Mouse (Mus musculus) hindbrain, embryonic 14.5 days (tissue): ENCODE measurements around the gene Rspry1. TPM values are rescaled to one million over a fixed set of nuclear protein-coding genes. Genes with fewer than 3 reads are reported as not detected.
A peak's percentile ranks its signal among the peaks of the same experiment; 100 is the strongest.

ENCODE experiments used
- ATAC-seq: fragments of 200-750 bp; cut with Nextera tagmentation; 2 replicates; pipeline ENCODE4 v1.8.0; 2017; ENCODE audit warnings: moderate number of reproducible peaks, mild to moderate bottlenecking, moderate TSS enrichment, moderate library complexity; ENCODE audit not compliant: low FRiP score
- DNase-seq: peaks from one replicate; pipeline ENCODE4 v3.0.0-alpha.2; 2015; ENCODE audit warnings: low spot score
- H3K27ac ChIP-seq: fragments of 300-500 bp; sonication (generic); 2 replicates; pipeline ENCODE4 v1.5.1; 2014; ENCODE audit warnings: mild to moderate bottlenecking, moderate library complexity
- H3K27me3 ChIP-seq: fragments of 300-500 bp; sonication (generic); 2 replicates; pipeline ENCODE4 v1.6.1; 2014; ENCODE audit warnings: mild to moderate bottlenecking, low read length, mixed read lengths; ENCODE audit not compliant: control insufficient read depth, insufficient read depth
- H3K36me3 ChIP-seq: fragments of 300-500 bp; sonication (generic); replicated peaks from 2 replicates; pipeline ENCODE4 v1.6.1; 2014; ENCODE audit not compliant: control insufficient read depth, insufficient read depth
- H3K4me1 ChIP-seq: fragments of 300-500 bp; sonication (generic); replicated peaks from 2 replicates; pipeline ENCODE4 v1.6.1; 2014; ENCODE audit warnings: antibody characterized with exemption, low read length, mixed read lengths; ENCODE audit not compliant: control insufficient read depth, insufficient read depth
- H3K4me2 ChIP-seq: fragments of 300-500 bp; sonication (generic); replicated peaks from 2 replicates; pipeline ENCODE4 v1.6.1; 2014; ENCODE audit warnings: mild to moderate bottlenecking, moderate library complexity
- H3K4me3 ChIP-seq: fragments of 300-500 bp; sonication (generic); replicated peaks from 2 replicates; pipeline ENCODE4 v1.5.1; 2014; ENCODE audit warnings: mild to moderate bottlenecking, low read length
- H3K9ac ChIP-seq: fragments of 300-500 bp; sonication (generic); 2 replicates; pipeline ENCODE4 v1.6.1; 2014
- H3K9me3 ChIP-seq: fragments of 300-500 bp; sonication (generic); 2 replicates; pipeline ENCODE4 v1.6.1; 2016; ENCODE audit warnings: low read length; ENCODE audit not compliant: control insufficient read depth
- WGBS: fragments of 180-500 bp; shearing (Covaris S2); extraction: QIAGEN DNeasy Blood & Tissue Kit; methylation state at CpG from one replicate; pipeline ENCODE4 v1.1.7; 2014; 5-methylcytosine and 5-hydroxymethylcytosine counted together
- polyA plus RNA-seq: library from polyadenylated mRNA; unstranded; fragments of >200 nt; fragmentation: Nextera tagmentation; extraction: Ambion mirVana; gene quantifications from 2 replicates; pipeline ENCODE4 v1.2.1, GENCODE M21; 2014

Rspry1 gene
- polyA plus RNA-seq, 1 experiment from 2014 or later = 44.8 TPM

DNA sequence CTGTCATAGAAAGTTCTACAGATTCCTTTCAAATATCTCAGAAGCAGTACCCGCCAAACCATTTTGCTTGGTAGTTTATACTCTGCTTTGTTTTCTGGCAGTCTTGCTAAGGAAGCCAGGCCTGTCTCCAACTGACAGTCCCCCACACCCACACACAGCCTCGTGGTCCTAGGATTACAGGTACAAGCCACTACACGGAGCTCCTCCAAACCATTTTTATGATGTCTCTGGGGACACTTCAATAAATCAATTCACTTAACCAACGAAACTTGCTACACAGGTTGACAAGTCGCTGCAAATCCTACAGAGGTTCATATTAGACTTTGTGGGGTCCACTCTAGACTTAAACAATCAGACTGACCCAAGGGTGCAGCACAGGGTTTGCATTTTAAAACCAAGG lies 1.3 kb upstream of the Rspry1 start:
- ATAC-seq = no peak
- WGBS = 28% methylated on average over 5 of the region's 5 CpGs

DNA sequence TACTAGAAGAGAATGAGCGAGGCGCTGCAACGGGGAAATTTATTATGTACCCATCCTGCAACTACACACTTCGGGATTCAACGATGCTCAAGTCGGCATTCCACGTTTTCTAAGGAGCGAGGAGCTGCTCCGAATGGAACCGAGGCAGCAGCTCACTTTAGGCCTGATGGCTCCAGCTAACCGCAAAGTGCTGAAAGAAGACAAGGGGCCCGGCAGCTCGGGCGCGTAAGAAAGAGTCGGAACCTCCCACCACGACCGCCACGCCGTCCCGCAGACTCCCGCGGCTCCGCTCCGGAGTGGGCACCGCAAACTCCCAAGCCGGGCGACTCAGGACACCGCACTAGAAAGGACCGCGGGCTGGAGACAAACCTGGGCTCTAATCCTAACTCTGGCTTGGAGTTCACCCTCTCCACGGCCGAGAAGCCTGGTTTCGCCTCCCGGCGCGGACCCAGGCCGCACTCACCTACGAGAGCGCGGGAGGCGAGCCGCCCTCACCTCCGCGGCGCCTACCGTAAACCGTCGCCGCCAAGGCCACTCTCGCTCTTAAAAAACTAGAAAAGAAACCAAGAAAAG lies 617 bp upstream of the Rspry1 start:
- H3K9me3 ChIP-seq = no peaks in the 10 kb centered on the region
- peak overlapping the region; percentile 90 for H3K4me2 ChIP-seq
- H3K36me3 ChIP-seq = no peaks in the 10 kb centered on the region
- H3K4me3 ChIP-seq = peak overlapping the region; percentile 90
- H3K27ac ChIP-seq = peak overlapping the region; percentile 86
- peak overlapping the region; percentile 81 for H3K9ac ChIP-seq
- peak; percentile 57 for ATAC-seq
- H3K27me3 ChIP-seq = no peaks in the 10 kb centered on the region
- DNase-seq = no peak
- WGBS = under 1% methylated on average over 51 of the region's 51 CpGs
- peaks cover 30% of the 10 kb centered on the region for H3K4me1 ChIP-seq

More for the DNA sequence above, 1.3 kb upstream of the Rspry1 start:
- Histone ChIP-seq H3K9me3 (no peaks in the 10 kb centered on the region), H3K4me2 (peak overlapping the region; percentile 90), H3K4me1 (peaks cover 30% of the 10 kb centered on the region), H3K9ac (peak overlapping the region; percentile 81), H3K27me3 (no peaks in the 10 kb centered on the region), H3K36me3 (no peaks in the 10 kb centered on the region), H3K27ac (no peak overlapping the region), H3K4me3 (peak overlapping the region; percentile 90)
- no peak for DNase-seq

DNA sequence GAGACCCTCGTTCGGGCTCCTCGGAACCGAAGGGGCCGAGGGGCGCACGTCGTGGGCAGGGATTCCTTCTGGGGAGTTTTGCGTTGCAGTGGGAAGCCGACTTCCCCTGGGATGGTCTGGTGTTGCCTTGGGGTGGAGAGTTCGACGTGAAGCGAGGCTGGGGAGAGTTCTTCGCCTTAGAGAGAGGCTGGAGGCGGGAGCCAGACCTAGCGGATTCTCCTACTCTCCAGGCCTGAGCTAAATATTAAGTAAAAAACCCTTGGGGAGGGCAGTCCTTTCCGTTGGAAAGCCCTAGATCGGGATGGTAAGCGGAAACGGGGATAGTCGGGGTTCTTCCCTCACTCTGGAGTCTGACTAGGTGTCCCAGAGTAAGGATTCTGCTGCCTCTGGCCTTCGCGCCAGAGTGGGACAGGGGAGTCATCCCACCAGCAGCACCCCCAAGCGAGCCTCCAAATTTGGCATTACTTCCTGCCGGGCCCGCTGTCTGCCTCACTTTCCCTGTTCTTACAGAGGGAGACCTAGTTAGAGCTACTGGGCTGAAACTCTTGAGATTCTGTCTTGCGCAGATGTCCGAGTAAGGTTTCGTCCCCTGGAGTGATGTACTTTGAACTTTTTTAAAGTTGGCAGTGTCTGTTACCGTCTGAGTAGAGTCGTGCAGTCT lies 864 bp downstream of the Rspry1 start:
- no peaks in the 10 kb centered on the region for H3K27me3 ChIP-seq
- H3K4me3 ChIP-seq = peak overlapping the region; percentile 90
- peak overlapping the region; percentile 97 for H3K4me2 ChIP-seq
- DNase-seq = peak; percentile 38
- no peaks in the 10 kb centered on the region; the same call in 1 of the 2 replicates for H3K36me3 ChIP-seq
- no peaks in the 10 kb centered on the region for H3K9me3 ChIP-seq
- H3K9ac ChIP-seq = peak overlapping the region; percentile 92
- H3K4me1 ChIP-seq = peaks cover 30% of the 10 kb centered on the region
- 1% methylated on average over 31 of the region's 31 CpGs for WGBS
- no peak for ATAC-seq
- H3K27ac ChIP-seq = peak overlapping the region; percentile 87

DNA sequence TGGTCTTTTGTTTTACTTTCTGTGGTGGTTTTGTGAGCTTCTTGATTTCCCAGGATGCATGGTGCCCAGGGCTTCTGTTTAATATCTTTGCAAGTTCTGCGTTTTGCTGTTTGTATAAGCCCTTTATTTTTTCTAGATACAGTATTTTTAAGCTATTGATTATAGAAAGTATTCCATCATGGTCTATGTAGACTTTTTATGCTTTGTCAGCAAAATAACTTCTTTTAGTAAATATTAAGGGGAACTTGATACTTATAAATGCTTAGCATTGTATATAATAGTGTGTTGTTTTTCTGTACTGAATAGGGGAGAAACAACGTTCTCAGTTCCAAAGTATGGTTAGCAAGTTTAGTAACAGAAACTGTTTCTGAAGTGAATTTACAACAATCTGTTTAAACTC lies 2.3 kb downstream of the Rspry1 start:
- H3K9ac ChIP-seq = no peak overlapping the region
- H3K27me3 ChIP-seq = no peaks in the 10 kb centered on the region
- H3K4me1 ChIP-seq = peaks cover 30% of the 10 kb centered on the region
- no peak for ATAC-seq
- no peak for DNase-seq
- no peaks in the 10 kb centered on the region; the same call in 1 of the 2 replicates for H3K36me3 ChIP-seq
- H3K27ac ChIP-seq = no peak overlapping the region
- WGBS = 84% methylated on average over 2 of the region's 2 CpGs
- H3K4me2 ChIP-seq = peak overlapping the region; percentile 97
- no peaks in the 10 kb centered on the region for H3K9me3 ChIP-seq
- no peak overlapping the region for H3K4me3 ChIP-seq

DNA sequence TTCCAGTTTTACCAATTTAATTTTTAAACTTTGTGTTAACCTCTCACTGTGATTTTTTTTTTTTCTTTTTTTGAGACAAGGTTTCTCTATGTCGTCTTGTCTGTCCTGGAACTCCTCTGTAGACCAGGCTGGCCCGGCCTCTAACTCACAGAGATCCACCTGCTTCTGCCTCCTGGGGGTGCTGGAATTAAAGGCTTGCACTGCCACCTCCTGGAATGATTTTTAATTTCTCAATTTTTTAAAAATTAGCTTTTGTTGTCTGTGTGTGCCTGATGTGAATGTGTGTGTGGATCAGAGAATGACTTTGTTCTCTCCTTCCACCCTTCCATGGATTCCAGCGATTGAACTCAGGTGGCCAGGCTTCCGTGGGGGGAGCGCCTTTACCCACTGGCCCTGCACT lies 5.3 kb downstream of the Rspry1 start:
- H3K9me3 ChIP-seq = no peaks in the 10 kb centered on the region
- no peak overlapping the region for H3K4me3 ChIP-seq
- no peak for DNase-seq
- H3K36me3 ChIP-seq = no peaks in the 10 kb centered on the region; the same call in 1 of the 2 replicates
- no peak for ATAC-seq
- WGBS = 94% methylated on average over 5 of the region's 5 CpGs
- H3K4me1 ChIP-seq = peaks cover 15% of the 10 kb centered on the region
- no peak overlapping the region for H3K27ac ChIP-seq
- H3K27me3 ChIP-seq = no peaks in the 10 kb centered on the region
- H3K9ac ChIP-seq = no peak overlapping the region
- no peak overlapping the region for H3K4me2 ChIP-seq

DNA sequence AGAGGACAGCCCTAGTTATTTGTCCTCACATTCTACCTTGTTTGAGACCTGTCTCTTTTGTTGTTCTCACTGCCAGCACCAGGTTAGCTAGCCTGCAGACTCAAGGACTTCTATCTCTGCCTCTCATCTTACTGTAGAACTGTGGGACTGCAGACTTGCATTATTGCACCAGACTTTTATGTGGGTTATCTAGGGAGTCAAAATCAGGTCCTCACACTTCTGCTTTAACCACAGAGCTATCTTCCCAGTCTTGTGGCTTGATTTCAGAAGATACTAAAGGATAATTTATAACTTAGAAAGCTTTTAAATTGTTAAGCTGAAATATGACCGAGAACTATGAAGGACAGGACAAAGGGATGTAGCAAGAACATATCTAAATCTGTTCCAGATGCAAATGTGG lies 23.1 kb downstream of the Rspry1 start:
- no peaks in the 10 kb centered on the region for H3K9me3 ChIP-seq
- peaks cover 44% of the 10 kb centered on the region for H3K36me3 ChIP-seq
- ATAC-seq (no peak), DNase-seq (no peak)
- H3K4me3 ChIP-seq = no peak overlapping the region
- no peaks in the 10 kb centered on the region for H3K27me3 ChIP-seq
- no peak overlapping the region for H3K27ac ChIP-seq
- no peaks in the 10 kb centered on the region for H3K4me1 ChIP-seq
- H3K9ac ChIP-seq = no peak overlapping the region
- no peak overlapping the region for H3K4me2 ChIP-seq
- WGBS = 93% methylated on average over 1 of the region's 1 CpGs

DNA sequence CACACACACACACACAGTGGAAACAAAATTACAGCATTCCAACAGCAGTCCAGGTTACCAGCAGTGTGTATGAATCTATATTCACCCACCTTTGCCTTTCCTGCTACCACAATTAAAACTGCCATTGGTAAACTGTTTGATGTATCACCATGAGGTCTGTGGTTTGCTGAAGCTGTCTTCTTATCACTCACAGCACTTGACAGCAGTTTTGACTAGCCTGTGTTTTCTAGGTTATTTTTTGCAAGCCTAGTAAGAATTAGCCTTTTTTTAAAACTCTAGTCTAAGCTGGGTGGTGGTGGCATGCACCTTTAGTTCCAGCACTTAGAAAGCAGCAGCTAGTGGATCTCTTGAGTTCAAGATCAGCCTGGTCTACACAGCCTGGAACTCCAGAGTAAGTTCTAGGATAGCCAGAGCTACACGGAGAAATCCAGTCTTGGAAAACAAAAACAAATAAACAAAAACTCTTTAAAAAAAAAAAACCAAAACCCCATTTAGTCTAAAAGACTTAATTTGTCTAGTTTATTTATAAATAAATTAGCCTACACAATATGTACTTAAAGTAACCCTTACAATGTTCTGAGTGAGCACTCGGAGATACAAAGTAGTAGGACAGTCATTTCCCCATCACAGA lies 31.9 kb downstream of the Rspry1 start:
- no peak overlapping the region for H3K4me2 ChIP-seq
- no peak overlapping the region for H3K27ac ChIP-seq
- no peaks in the 10 kb centered on the region for H3K9me3 ChIP-seq
- no peaks in the 10 kb centered on the region for H3K4me1 ChIP-seq
- no peaks in the 10 kb centered on the region for H3K27me3 ChIP-seq
- H3K36me3 ChIP-seq = peaks cover 85% of the 10 kb centered on the region
- 88% methylated on average over 2 of the region's 2 CpGs for WGBS
- DNase-seq (no peak), ATAC-seq (no peak)
- H3K4me3 ChIP-seq = no peak overlapping the region
- H3K9ac ChIP-seq = no peak overlapping the region

DNA sequence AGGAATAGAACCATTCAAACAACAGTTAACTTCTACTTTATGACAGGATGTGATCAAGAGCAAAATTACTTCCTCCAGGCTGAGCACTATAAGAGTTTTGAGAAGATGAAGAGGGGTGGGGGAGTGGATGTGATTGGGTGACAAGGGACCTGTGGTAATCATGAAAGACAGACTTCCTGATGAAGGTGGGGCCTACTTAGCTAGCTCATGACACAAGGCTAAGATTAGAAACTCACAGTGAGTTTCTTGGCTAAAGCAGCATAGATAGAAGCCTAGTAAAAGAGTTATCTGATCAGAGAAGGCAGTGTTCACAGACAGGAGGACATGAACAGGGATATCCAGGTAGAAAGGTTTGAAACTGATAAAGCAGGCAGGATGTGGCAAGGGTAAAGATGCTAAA lies 32.5 kb downstream of the Rspry1 start:
- H3K9ac ChIP-seq = no peak overlapping the region
- peaks cover 89% of the 10 kb centered on the region for H3K36me3 ChIP-seq
- ATAC-seq (no peak), DNase-seq (no peak)
- no peaks in the 10 kb centered on the region for H3K4me1 ChIP-seq
- H3K4me2 ChIP-seq = no peak overlapping the region
- no peak overlapping the region for H3K4me3 ChIP-seq
- H3K9me3 ChIP-seq = no peaks in the 10 kb centered on the region
- H3K27me3 ChIP-seq = no peaks in the 10 kb centered on the region
- no peak overlapping the region for H3K27ac ChIP-seq

DNA sequence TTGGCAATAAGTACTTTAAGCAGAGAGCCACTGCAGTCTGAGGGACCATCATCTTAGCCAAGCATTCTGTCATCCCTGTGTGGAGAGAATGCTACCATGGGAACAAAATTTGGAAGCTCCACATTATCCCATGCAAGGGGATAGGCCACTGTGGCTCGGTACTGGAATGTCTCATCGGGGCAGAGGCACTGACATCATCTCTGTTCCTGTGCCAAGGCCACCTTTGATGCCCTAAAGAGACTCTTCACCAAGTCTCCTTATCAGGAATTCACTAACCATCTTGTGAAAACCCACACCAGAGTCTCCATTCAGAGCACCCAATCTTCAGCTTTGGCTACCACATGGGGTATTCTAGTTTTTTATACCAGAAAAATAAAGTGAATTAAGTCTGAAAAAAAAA lies 39.4 kb downstream of the Rspry1 start:
- no peak for DNase-seq
- no peak for ATAC-seq
- no peak overlapping the region for H3K27ac ChIP-seq
- no peak overlapping the region for H3K4me3 ChIP-seq
- H3K36me3 ChIP-seq = peaks cover 99% of the 10 kb centered on the region
- no peak overlapping the region for H3K4me2 ChIP-seq
- 95% methylated on average over 2 of the region's 2 CpGs for WGBS
- no peaks in the 10 kb centered on the region for H3K4me1 ChIP-seq
- H3K9ac ChIP-seq = no peak overlapping the region
- H3K9me3 ChIP-seq = no peaks in the 10 kb centered on the region
- H3K27me3 ChIP-seq = no peaks in the 10 kb centered on the region
